Mouse (Mus musculus) forebrain, embryonic 11.5 days (tissue): ENCODE measurements at regions not wholly inside any gene's neighbourhood (a gene's known extent, or its start where the extent isn't known, plus 50 kb on each side); places are given as distances from the start of the nearest gene placed in this dataset.

Experiments
- ATAC-seq: fragments of 200-750 bp; cut with Nextera tagmentation; replicated peaks from 2 replicates; pipeline ENCODE4 v1.8.0; 2017; ENCODE audit warnings: moderate TSS enrichment; ENCODE audit not compliant: low FRiP score
- DNase-seq: peaks from one replicate; pipeline ENCODE4 v3.0.0-alpha.2; 2017; ENCODE audit warnings: low spot score
- H3K27ac ChIP-seq: fragments of 300-500 bp; sonication (generic); 2 replicates; pipeline ENCODE4 v1.5.1; 2014; ENCODE audit warnings: low read depth, low read length
- H3K27me3 ChIP-seq: fragments of 300-500 bp; sonication (generic); 2 replicates; pipeline ENCODE4 v1.6.1; 2014; ENCODE audit warnings: mild to moderate bottlenecking, low read length, mixed read lengths; ENCODE audit not compliant: control insufficient read depth, insufficient read depth
- H3K36me3 ChIP-seq: fragments of 300-500 bp; sonication (generic); 2 replicates; pipeline ENCODE4 v1.6.1; 2014; ENCODE audit warnings: mild to moderate bottlenecking, low read length, moderate library complexity, mixed read lengths; ENCODE audit not compliant: control insufficient read depth, insufficient read depth
- H3K4me1 ChIP-seq: fragments of 300-500 bp; sonication (generic); replicated peaks from 2 replicates; pipeline ENCODE4 v1.6.1; 2014; ENCODE audit warnings: low read length, mixed read lengths; ENCODE audit not compliant: control insufficient read depth, insufficient read depth
- H3K4me2 ChIP-seq: fragments of 300-500 bp; sonication (generic); 2 replicates; pipeline ENCODE4 v1.6.1; 2014; ENCODE audit warnings: low read depth, mild to moderate bottlenecking, low read length, moderate library complexity, mixed read lengths; ENCODE audit not compliant: severe bottlenecking
- H3K4me3 ChIP-seq: fragments of 300-500 bp; sonication (generic); 2 replicates; pipeline ENCODE4 v1.5.1; 2014; ENCODE audit warnings: low read depth, low read length
- H3K9ac ChIP-seq: fragments of 300-500 bp; sonication (generic); 2 replicates; pipeline ENCODE4 v1.6.1; 2014; ENCODE audit warnings: low read length
- H3K9me3 ChIP-seq: fragments of 300-500 bp; sonication (generic); 2 replicates; pipeline ENCODE4 v1.6.1; 2016; ENCODE audit warnings: low read length, mixed read lengths; ENCODE audit not compliant: control insufficient read depth
- WGBS: fragments of 180-500 bp; shearing (Covaris S2); extraction: QIAGEN DNeasy Blood & Tissue Kit; methylation state at CpG from one replicate; pipeline ENCODE4 v1.1.7; 2014; 5-methylcytosine and 5-hydroxymethylcytosine counted together

- Histone ChIP-seq H3K4me1 (0 out of 2 replicates have a peak, but pooled peaks cover 2% of the 10 kb centered on the region), H3K4me2 (no peak overlapping the region), H3K27ac (no peak overlapping the region), H3K4me3 (no peak overlapping the region), H3K27me3 (no peaks in the 10 kb centered on the region), H3K9me3 (no peaks in the 10 kb centered on the region), H3K36me3 (no peaks in the 10 kb centered on the region), H3K9ac (no peak overlapping the region)
- DNase-seq (no peak), ATAC-seq (peak; percentile 80)
- WGBS = 52% methylated on average over 3 of the region's 3 CpGs
These were observed 55.5 kb upstream of the Kcne4 start for GRCm38 (mm10) chr1:78761061-78761515.
